Mouse (Mus musculus) hindbrain, embryonic 11.5 days (tissue): Measurements from ENCODE around the gene Mthfr. TPM values are rescaled to one million over a fixed set of nuclear protein-coding genes. Genes with fewer than 3 reads are reported as not detected.

ENCODE experiments used
- ATAC-seq: fragments of 200-750 bp; cut with Nextera tagmentation; 2 replicates; pipeline ENCODE4 v1.8.0; 2017; ENCODE audit warnings: mild to moderate bottlenecking, moderate TSS enrichment, moderate library complexity; ENCODE audit not compliant: low FRiP score
- DNase-seq: peaks from one replicate; pipeline ENCODE4 v3.0.0-alpha.2; 2015; ENCODE audit warnings: low spot score
- H3K27ac ChIP-seq: fragments of 300-500 bp; sonication (generic); 2 replicates; pipeline ENCODE4 v1.5.1; 2014; ENCODE audit warnings: mild to moderate bottlenecking, low read depth, low read length
- H3K27me3 ChIP-seq: fragments of 300-500 bp; sonication (generic); 2 replicates; pipeline ENCODE4 v1.6.1; 2014; ENCODE audit warnings: mild to moderate bottlenecking, low read length, moderate library complexity, mixed read lengths; ENCODE audit not compliant: control insufficient read depth, insufficient read depth
- H3K36me3 ChIP-seq: fragments of 300-500 bp; sonication (generic); 2 replicates; pipeline ENCODE4 v1.6.1; 2014; ENCODE audit warnings: mild to moderate bottlenecking, low read length, moderate library complexity, mixed read lengths; ENCODE audit not compliant: control insufficient read depth, insufficient read depth
- H3K4me1 ChIP-seq: fragments of 300-500 bp; sonication (generic); replicated peaks from 2 replicates; pipeline ENCODE4 v1.6.1; 2014; ENCODE audit warnings: low read length, mixed read lengths; ENCODE audit not compliant: control insufficient read depth, insufficient read depth
- H3K4me2 ChIP-seq: fragments of 300-500 bp; sonication (generic); replicated peaks from 2 replicates; pipeline ENCODE4 v1.6.1; 2014; ENCODE audit warnings: mild to moderate bottlenecking, low read depth, low read length
- H3K4me3 ChIP-seq: fragments of 300-500 bp; sonication (generic); 2 replicates; pipeline ENCODE4 v1.5.1; 2014; ENCODE audit warnings: low read depth, low read length
- H3K9ac ChIP-seq: fragments of 300-500 bp; sonication (generic); 2 replicates; pipeline ENCODE4 v1.6.1; 2014; ENCODE audit warnings: low read depth, low read length
- H3K9me3 ChIP-seq: fragments of 300-500 bp; sonication (generic); 2 replicates; pipeline ENCODE4 v1.6.1; 2016; ENCODE audit warnings: low read length; ENCODE audit not compliant: control insufficient read depth
- WGBS: fragments of 180-500 bp; shearing (Covaris S2); extraction: QIAGEN DNeasy Blood & Tissue Kit; methylation state at CpG from one replicate; pipeline ENCODE4 v1.1.7; 2014; 5-methylcytosine and 5-hydroxymethylcytosine counted together
- polyA plus RNA-seq: library from polyadenylated mRNA; unstranded; fragments of >200 nt; fragmentation: Nextera tagmentation; extraction: Ambion mirVana; gene quantifications from 2 replicates; pipeline ENCODE4 v1.2.1, GENCODE M21; 2014

Mthfr gene
- polyA plus RNA-seq, 1 experiment from 2014 or later = 19.6 TPM

- H3K36me3 ChIP-seq = peaks cover 50% of the 10 kb centered on the region
- no peak for ATAC-seq
Measured at GRCm38 (mm10) chr4:148009641-148010040, 29.2 kb upstream of the Mthfr start.

GRCm38 (mm10) chr4:148011332-148011731 lies 27.5 kb upstream of the Mthfr start:
- H3K4me1 ChIP-seq = no peaks in the 10 kb centered on the region
- H3K9me3 ChIP-seq = no peaks in the 10 kb centered on the region
- no peaks in the 10 kb centered on the region for H3K27me3 ChIP-seq
- no peak overlapping the region for H3K27ac ChIP-seq
- no peak for DNase-seq
- H3K9ac ChIP-seq = no peak overlapping the region
- H3K36me3 ChIP-seq = peaks cover 50% of the 10 kb centered on the region
- no peak overlapping the region for H3K4me3 ChIP-seq
- H3K4me2 ChIP-seq = no peak overlapping the region
- no peak for ATAC-seq
- WGBS = 78% methylated on average over 3 of the region's 3 CpGs

More at GRCm38 (mm10) chr4:148009641-148010040, 29.2 kb upstream of the Mthfr start:
- WGBS = 91% methylated on average over 2 of the region's 2 CpGs
- Histone ChIP-seq H3K27ac (no peak overlapping the region), H3K9ac (no peak overlapping the region), H3K4me2 (no peak overlapping the region), H3K9me3 (no peaks in the 10 kb centered on the region), H3K27me3 (no peaks in the 10 kb centered on the region), H3K4me1 (no peaks in the 10 kb centered on the region), H3K4me3 (no peak overlapping the region)
- DNase-seq = no peak

DNA sequence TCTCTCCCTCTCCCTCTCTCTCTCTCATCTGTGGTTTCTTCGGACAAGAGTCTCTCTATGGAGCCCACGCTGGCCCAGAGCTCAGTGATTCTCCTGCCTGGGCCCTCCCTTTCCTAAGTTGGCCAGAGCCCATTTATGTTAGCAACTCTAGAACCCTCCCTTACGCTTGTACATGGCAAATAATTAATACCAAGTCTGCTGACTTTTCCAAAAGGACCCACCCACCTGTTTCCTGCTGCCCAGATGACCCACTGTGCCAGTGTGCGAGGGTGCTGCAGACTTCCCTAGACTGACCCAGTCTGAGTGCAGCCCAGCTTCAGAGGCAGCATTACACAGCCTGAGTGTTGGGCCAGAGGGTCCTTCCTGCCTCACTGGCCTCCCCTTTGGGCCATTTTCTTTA lies 26.7 kb upstream of the Mthfr start:
- Histone ChIP-seq H3K9ac (no peak overlapping the region), H3K36me3 (peaks cover 50% of the 10 kb centered on the region), H3K4me3 (no peak overlapping the region), H3K9me3 (no peaks in the 10 kb centered on the region), H3K27me3 (no peaks in the 10 kb centered on the region), H3K27ac (no peak overlapping the region), H3K4me2 (no peak overlapping the region), H3K4me1 (no peaks in the 10 kb centered on the region)
- WGBS = 89% methylated on average over 4 of the region's 4 CpGs
- DNase-seq (no peak), ATAC-seq (no peak)

DNA sequence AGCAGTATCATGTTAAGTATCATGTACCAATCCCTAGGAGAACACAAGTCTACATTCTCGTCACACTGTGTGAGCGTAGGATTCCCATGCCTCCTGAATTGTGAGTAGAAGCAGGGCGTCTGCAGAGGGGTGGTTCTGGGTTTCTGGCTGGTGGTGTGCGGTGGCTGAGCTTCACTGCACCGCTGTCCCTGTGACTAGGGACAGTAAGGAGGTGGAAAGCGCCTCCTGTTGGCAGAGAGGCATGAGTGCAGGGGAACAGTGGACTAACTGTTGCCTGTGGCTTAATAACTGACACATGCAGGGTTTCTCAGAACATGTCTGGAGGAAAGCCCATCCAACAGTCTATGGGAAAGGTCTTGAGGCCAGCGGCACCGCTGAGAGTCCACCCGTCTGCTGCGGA lies 23.5 kb upstream of the Mthfr start:
- Histone ChIP-seq H3K9me3 (no peaks in the 10 kb centered on the region), H3K4me3 (no peak overlapping the region), H3K27ac (no peak overlapping the region), H3K9ac (no peak overlapping the region), H3K4me1 (peaks cover 4% of the 10 kb centered on the region; the same call in 1 of the 2 replicates), H3K27me3 (no peaks in the 10 kb centered on the region), H3K36me3 (peaks cover 56% of the 10 kb centered on the region), H3K4me2 (no peak overlapping the region)
- 82% methylated on average over 10 of the region's 10 CpGs for WGBS
- ATAC-seq (no peak), DNase-seq (no peak)

DNA sequence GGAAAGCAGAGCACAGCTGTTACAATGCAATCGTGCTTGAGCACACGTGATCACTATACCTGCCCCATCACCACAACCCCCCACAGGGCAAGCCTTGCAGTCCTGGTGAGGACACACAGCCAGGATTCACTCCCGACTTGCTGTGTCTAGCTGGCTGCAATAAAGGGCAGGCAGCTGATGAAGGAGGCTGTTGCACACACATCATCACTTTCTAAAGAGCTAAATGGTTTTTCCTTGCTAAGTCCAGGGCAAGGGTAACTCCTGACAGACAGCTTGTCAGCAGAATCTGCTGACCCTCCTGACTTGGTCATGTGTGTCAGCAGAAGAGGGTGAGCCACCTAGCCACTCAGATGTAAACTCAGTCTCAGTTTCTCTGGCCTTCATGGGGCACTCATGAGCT lies 21.9 kb upstream of the Mthfr start:
- no peak for DNase-seq
- Histone ChIP-seq H3K4me1 (peaks cover 4% of the 10 kb centered on the region; the same call in 1 of the 2 replicates), H3K27me3 (no peaks in the 10 kb centered on the region), H3K27ac (no peak overlapping the region), H3K9me3 (no peaks in the 10 kb centered on the region), H3K36me3 (peaks cover 43% of the 10 kb centered on the region), H3K4me2 (no peak overlapping the region), H3K4me3 (no peak overlapping the region), H3K9ac (no peak overlapping the region)
- WGBS = 84% methylated on average over 3 of the region's 3 CpGs
- no peak for ATAC-seq

GRCm38 (mm10) chr4:148018410-148018809 lies 20.5 kb upstream of the Mthfr start:
- 67% methylated on average over 2 of the region's 2 CpGs for WGBS
- DNase-seq (no peak), ATAC-seq (peak; percentile 26; the same call in 1 of the 2 replicates)
- Histone ChIP-seq H3K27ac (0 out of 2 replicates have a peak overlapping the region, but pooled peaks have one; percentile 58), H3K9ac (no peak overlapping the region), H3K4me1 (peaks cover 4% of the 10 kb centered on the region; the same call in 1 of the 2 replicates), H3K9me3 (no peaks in the 10 kb centered on the region), H3K4me2 (no peak overlapping the region), H3K36me3 (peaks cover 38% of the 10 kb centered on the region), H3K27me3 (no peaks in the 10 kb centered on the region), H3K4me3 (no peak overlapping the region)

GRCm38 (mm10) chr4:148024003-148024402 lies 14.9 kb upstream of the Mthfr start:
- no peaks in the 10 kb centered on the region for H3K27me3 ChIP-seq
- no peak overlapping the region for H3K27ac ChIP-seq
- WGBS = 91% methylated on average over 3 of the region's 3 CpGs
- no peaks in the 10 kb centered on the region for H3K9me3 ChIP-seq
- H3K4me3 ChIP-seq = no peak overlapping the region
- H3K4me1 ChIP-seq = peaks cover 3% of the 10 kb centered on the region; the same call in 1 of the 2 replicates
- ATAC-seq (no peak), DNase-seq (no peak)
- no peak overlapping the region for H3K9ac ChIP-seq
- H3K4me2 ChIP-seq = no peak overlapping the region
- H3K36me3 ChIP-seq = peaks cover 23% of the 10 kb centered on the region; the same call in 1 of the 2 replicates

GRCm38 (mm10) chr4:148029297-148029696 lies 9.6 kb upstream of the Mthfr start:
- Histone ChIP-seq H3K4me1 (no peaks in the 10 kb centered on the region), H3K9ac (no peak overlapping the region), H3K4me3 (no peak overlapping the region), H3K9me3 (no peaks in the 10 kb centered on the region), H3K27ac (no peak overlapping the region), H3K4me2 (no peak overlapping the region), H3K27me3 (no peaks in the 10 kb centered on the region), H3K36me3 (peaks cover 13% of the 10 kb centered on the region; the same call in 1 of the 2 replicates)
- 96% methylated on average over 7 of the region's 7 CpGs for WGBS
- ATAC-seq (no peak), DNase-seq (no peak)

GRCm38 (mm10) chr4:148030506-148030905 lies 8.4 kb upstream of the Mthfr start:
- Histone ChIP-seq H3K4me3 (no peak overlapping the region), H3K36me3 (peaks cover 10% of the 10 kb centered on the region; the same call in 1 of the 2 replicates), H3K4me2 (no peak overlapping the region), H3K9me3 (no peaks in the 10 kb centered on the region), H3K9ac (no peak overlapping the region), H3K4me1 (no peaks in the 10 kb centered on the region), H3K27me3 (no peaks in the 10 kb centered on the region), H3K27ac (no peak overlapping the region)
- DNase-seq (no peak), ATAC-seq (no peak)
- WGBS = 90% methylated on average over 5 of the region's 5 CpGs
